Mouse (Mus musculus) myocyte (in vitro differentiated cells): ENCODE results near the gene Stxbp1. TPM values are rescaled to one million over a fixed set of nuclear protein-coding genes. Genes with fewer than 3 reads are reported as not detected.
A peak's percentile ranks its signal among the peaks of the same experiment; 100 is the strongest.

ENCODE experiments used
- H3K27me3 ChIP-seq: one replicate; pipeline ENCODE4 v1.6.1; 2011; ENCODE audit not compliant: control insufficient read depth, insufficient read depth, insufficient read length
- H3K36me3 ChIP-seq: one replicate; pipeline ENCODE4 v1.6.1; 2011; ENCODE audit not compliant: control insufficient read depth, insufficient read depth
- H3K4me2 ChIP-seq: one replicate; pipeline ENCODE4 v1.6.1; 2011; ENCODE audit warnings: low read depth, control low read depth
- H3K4me3 ChIP-seq: one replicate; pipeline ENCODE4 v1.5.1; 2011; ENCODE audit warnings: mild to moderate bottlenecking, control low read depth, moderate library complexity
- H3K79me2 ChIP-seq: one replicate; pipeline ENCODE4 v1.6.1; 2011; ENCODE audit not compliant: control insufficient read depth, insufficient read depth
- H3ac ChIP-seq: one replicate; pipeline ENCODE4 v1.6.1; 2011; ENCODE audit not compliant: control insufficient read depth, insufficient read length
- CEBPB ChIP-seq: IDR thresholded peaks from 2 replicates; pipeline ENCODE4 v1.6.1; 2011; ENCODE audit warnings: mild to moderate bottlenecking, moderate library complexity; ENCODE audit not compliant: poor library complexity, insufficient read depth, severe bottlenecking
- E2F4 ChIP-seq: IDR thresholded peaks from one replicate; pipeline ENCODE4 v1.6.1; 2011; ENCODE audit warnings: mild to moderate bottlenecking, control low read depth, moderate library complexity; ENCODE audit not compliant: insufficient read depth
- MAX ChIP-seq: IDR thresholded peaks from one replicate; pipeline ENCODE4 v1.6.1; 2011; ENCODE audit warnings: low read depth, mild to moderate bottlenecking, control low read depth
- MYOD1 ChIP-seq, 3 experiments: IDR thresholded peaks; one replicate each; pipeline ENCODE4 v1.6.1; 2011; ENCODE audit warnings: control low read depth in 2 of 3, low read depth in 2 of 3, mild to moderate bottlenecking in 2 of 3, moderate library complexity in 1 of 3; ENCODE audit not compliant: insufficient read length in 2 of 3, control insufficient read depth in 1 of 3
- MYOG ChIP-seq, 3 experiments: IDR thresholded peaks; one replicate each; pipeline ENCODE4 v1.6.1; 2011; ENCODE audit warnings: control low read depth in 2 of 3, low read depth in 2 of 3, mild to moderate bottlenecking in 2 of 3; ENCODE audit not compliant: insufficient read length in 2 of 3, control insufficient read depth in 1 of 3, insufficient read depth in 1 of 3
- POLR2A ChIP-seq: IDR thresholded peaks from one replicate; pipeline ENCODE4 v1.6.1; 2011; ENCODE audit warnings: low read depth, mild to moderate bottlenecking, control low read depth, moderate library complexity; ENCODE audit not compliant: insufficient read length
- POLR2AphosphoS2 ChIP-seq: IDR thresholded peaks from one replicate; pipeline ENCODE4 v1.6.1; 2011; ENCODE audit warnings: low read depth, control low read depth; ENCODE audit not compliant: insufficient read length
- REST ChIP-seq: IDR thresholded peaks from one replicate; pipeline ENCODE4 v1.6.1; 2011; ENCODE audit warnings: mild to moderate bottlenecking, control low read depth, moderate library complexity; ENCODE audit not compliant: insufficient read depth, insufficient read length
- SRF ChIP-seq: IDR thresholded peaks from one replicate; pipeline ENCODE4 v1.6.1; 2011; ENCODE audit warnings: low read depth; ENCODE audit not compliant: control insufficient read depth, insufficient read length
- TCF12 ChIP-seq: IDR thresholded peaks from one replicate; pipeline ENCODE4 v1.6.1; 2011; ENCODE audit warnings: mild to moderate bottlenecking, control low read depth; ENCODE audit not compliant: poor library complexity, insufficient read depth, severe bottlenecking
- TCF3 ChIP-seq: IDR thresholded peaks from one replicate; pipeline ENCODE4 v1.6.1; 2011; ENCODE audit warnings: low read depth, control low read depth; ENCODE audit not compliant: insufficient read length
- USF1 ChIP-seq: IDR thresholded peaks from one replicate; pipeline ENCODE4 v1.6.1; 2011; ENCODE audit warnings: low read depth, mild to moderate bottlenecking, control low read depth, moderate library complexity
- polyA plus RNA-seq: library from polyadenylated mRNA; unstranded; fragments of >200 nt; fragmentation: generic; extraction: Trizol; gene quantifications from one replicate; pipeline ENCODE4 v1.2.1, GENCODE M21; 2012; ENCODE audit warnings: missing spikeins

Stxbp1 gene
- polyA plus RNA-seq, 1 experiment, result 32.2 TPM

- H3K4me2 ChIP-seq, result no peak overlapping the region
Observed at GRCm38 (mm10) chr2:32817589-32817988, 29.5 kb downstream of the Stxbp1 start.

GRCm38 (mm10) chr2:32816946-32817581 lies 30.0 kb downstream of the Stxbp1 start:
- H3K36me3 ChIP-seq, result peaks cover 15% of the 10 kb centered on the region
- H3K4me3 ChIP-seq, result no peak overlapping the region
- H3K4me2 ChIP-seq, result peak overlapping the region; percentile 38
- no peaks in the 10 kb centered on the region for H3K27me3 ChIP-seq
- H3K79me2 ChIP-seq, result no peaks in the 10 kb centered on the region
- H3ac ChIP-seq, result no peak overlapping the region
- TF ChIP-seq TCF12 (peak; percentile 39), TCF3 (no peak), USF1 (peak; percentile 40), MYOG (IDR thresholded peaks at IDR 0.05; ENCODE audit: control insufficient read depth in 1 of 3, insufficient read depth in 1 of 3, insufficient read length in 2 of 3, low read depth in 2 of 3) (peak in 2 of 3 experiments; percentile 45 to 51), SRF (no peak), MYOD1 (IDR thresholded peaks at IDR 0.05; ENCODE audit: control insufficient read depth in 1 of 3, insufficient read length in 2 of 3, low read depth in 2 of 3) (peak; percentile 91 to 95 (median 93))

More at GRCm38 (mm10) chr2:32817589-32817988, 29.5 kb downstream of the Stxbp1 start:
- TF ChIP-seq E2F4 (no peak), TCF3 (no peak), REST (no peak), POLR2A (no peak), MYOG (IDR thresholded peaks at IDR 0.05; ENCODE audit: control insufficient read depth in 1 of 3, insufficient read depth in 1 of 3, insufficient read length in 2 of 3, low read depth in 2 of 3) (no peak), MYOD1 (IDR thresholded peaks at IDR 0.05; ENCODE audit: control insufficient read depth in 1 of 3, insufficient read length in 2 of 3, low read depth in 2 of 3) (no peak), TCF12 (no peak), SRF (no peak), MAX (no peak), USF1 (no peak), POLR2AphosphoS2 (no peak), CEBPB (no peak)
- Histone ChIP-seq H3K79me2 (no peaks in the 10 kb centered on the region), H3K27me3 (no peaks in the 10 kb centered on the region), H3K36me3 (peaks cover 9% of the 10 kb centered on the region), H3K4me3 (no peak overlapping the region), H3ac (no peak overlapping the region)

- no peak for TF ChIP-seq E2F4
- no peak for TF ChIP-seq TCF3
- no peak for TF ChIP-seq USF1
- TF ChIP-seq REST, result no peak
- no peak for TF ChIP-seq POLR2AphosphoS2
- no peak for TF ChIP-seq MYOG (IDR thresholded peaks at IDR 0.05; ENCODE audit: control insufficient read depth in 1 of 3, insufficient read depth in 1 of 3, insufficient read length in 2 of 3, low read depth in 2 of 3)
- TF ChIP-seq MAX, result no peak
- TF ChIP-seq POLR2A, result no peak
- TF ChIP-seq CEBPB, result no peak
- no peak for TF ChIP-seq TCF12
- no peak for TF ChIP-seq SRF
- TF ChIP-seq MYOD1 (IDR thresholded peaks at IDR 0.05; ENCODE audit: control insufficient read depth in 1 of 3, insufficient read length in 2 of 3, low read depth in 2 of 3), result no peak
- H3K36me3 ChIP-seq, result peaks cover 19% of the 10 kb centered on the region
- no peaks in the 10 kb centered on the region for H3K79me2 ChIP-seq
- H3ac ChIP-seq, result no peak overlapping the region
- H3K4me2 ChIP-seq, result peak overlapping the region; percentile 38
- no peaks in the 10 kb centered on the region for H3K27me3 ChIP-seq
- no peak overlapping the region for H3K4me3 ChIP-seq
Observed at GRCm38 (mm10) chr2:32816497-32816896, 30.5 kb downstream of the Stxbp1 start.

GRCm38 (mm10) chr2:32811959-32812358 lies 35.1 kb downstream of the Stxbp1 start:
- H3K4me3 ChIP-seq, result no peak overlapping the region
- no peaks in the 10 kb centered on the region for H3K79me2 ChIP-seq
- no peak overlapping the region for H3K4me2 ChIP-seq
- H3K36me3 ChIP-seq, result peaks cover 17% of the 10 kb centered on the region
- H3ac ChIP-seq, result no peak overlapping the region
- TF ChIP-seq CEBPB (no peak), E2F4 (no peak), USF1 (no peak), TCF12 (no peak), MAX (no peak), SRF (no peak), REST (no peak), MYOG (IDR thresholded peaks at IDR 0.05; ENCODE audit: control insufficient read depth in 1 of 3, insufficient read depth in 1 of 3, insufficient read length in 2 of 3, low read depth in 2 of 3) (no peak), POLR2AphosphoS2 (no peak), MYOD1 (IDR thresholded peaks at IDR 0.05; ENCODE audit: control insufficient read depth in 1 of 3, insufficient read length in 2 of 3, low read depth in 2 of 3) (no peak), TCF3 (no peak), POLR2A (no peak)
- no peaks in the 10 kb centered on the region for H3K27me3 ChIP-seq

- no peak overlapping the region for H3K4me3 ChIP-seq
- no peaks in the 10 kb centered on the region for H3K27me3 ChIP-seq
- no peak for TF ChIP-seq E2F4
- TF ChIP-seq SRF, result no peak
- no peak for TF ChIP-seq USF1
- TF ChIP-seq MYOG (IDR thresholded peaks at IDR 0.05; ENCODE audit: control insufficient read depth in 1 of 3, insufficient read depth in 1 of 3, insufficient read length in 2 of 3, low read depth in 2 of 3), result no peak
- TF ChIP-seq POLR2A, result no peak
- no peaks in the 10 kb centered on the region for H3K79me2 ChIP-seq
- H3K4me2 ChIP-seq, result no peak overlapping the region
- H3K36me3 ChIP-seq, result peaks cover 24% of the 10 kb centered on the region
- no peak overlapping the region for H3ac ChIP-seq
Observed at GRCm38 (mm10) chr2:32808816-32809566, 38.1 kb downstream of the Stxbp1 start.
